Mouse (Mus musculus) testis, postnatal 10 days (tissue): ENCODE results near the gene Cacna2d3.

ENCODE experiments used
- DNase-seq: peaks from one replicate; pipeline ENCODE4 v3.0.0; 2021; ENCODE audit warnings: low spot score

The Cacna2d3 gene

GRCm38 (mm10) chr14:29005228-29005840 lies 716.3 kb downstream of the Cacna2d3 start:
- no peak for DNase-seq

GRCm38 (mm10) chr14:28996569-28996968 lies 725.1 kb downstream of the Cacna2d3 start:
- no peak for DNase-seq

- no peak for DNase-seq
Measured at GRCm38 (mm10) chr14:28988211-28988900, 733.3 kb downstream of the Cacna2d3 start.

GRCm38 (mm10) chr14:28984276-28984675 lies 737.4 kb downstream of the Cacna2d3 start:
- DNase-seq = no peak

- DNase-seq = no peak
Measured at GRCm38 (mm10) chr14:28980482-28980881, 741.2 kb downstream of the Cacna2d3 start.

- no peak for DNase-seq
Measured at GRCm38 (mm10) chr14:28979230-28979629, 742.4 kb downstream of the Cacna2d3 start.

DNA sequence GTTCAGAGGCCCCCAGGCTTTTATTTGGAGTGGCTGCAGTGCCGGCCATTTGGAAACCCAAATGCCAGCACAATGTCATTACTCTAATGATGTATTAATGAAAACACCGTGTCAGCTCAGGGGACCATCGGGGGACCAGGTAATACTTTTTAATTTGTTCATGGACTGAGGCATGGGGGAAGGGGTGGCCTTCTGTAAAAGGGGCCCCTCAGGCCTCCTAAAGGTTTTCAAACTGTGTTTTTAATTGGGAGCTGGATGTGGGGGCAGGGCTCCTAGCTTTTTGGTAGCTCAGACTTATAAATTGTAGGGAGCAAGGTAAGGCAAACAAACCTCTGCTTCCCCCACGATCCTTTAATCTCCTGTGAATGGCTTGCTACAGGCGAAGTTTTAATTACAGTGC lies 749.0 kb downstream of the Cacna2d3 start:
- DNase-seq = no peak

DNA sequence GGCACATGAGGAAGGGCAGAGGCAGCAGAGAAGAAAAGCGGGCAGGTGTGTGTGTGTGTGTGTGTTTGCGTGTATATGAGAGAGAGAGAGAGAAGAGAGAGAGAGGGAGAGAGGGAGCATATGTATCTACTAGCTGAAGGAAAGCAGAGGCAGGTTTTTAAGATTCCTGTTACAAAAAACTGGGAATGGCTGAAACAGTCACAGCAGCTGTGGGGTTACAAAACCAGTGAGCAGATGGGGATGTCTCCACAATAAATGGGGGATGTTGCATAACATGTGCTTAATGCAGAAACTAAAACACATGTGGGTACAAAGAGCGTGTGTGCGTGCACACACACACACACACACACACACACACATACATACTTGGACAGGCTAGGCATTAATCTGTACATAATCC lies 752.4 kb downstream of the Cacna2d3 start:
- no peak for DNase-seq

DNA sequence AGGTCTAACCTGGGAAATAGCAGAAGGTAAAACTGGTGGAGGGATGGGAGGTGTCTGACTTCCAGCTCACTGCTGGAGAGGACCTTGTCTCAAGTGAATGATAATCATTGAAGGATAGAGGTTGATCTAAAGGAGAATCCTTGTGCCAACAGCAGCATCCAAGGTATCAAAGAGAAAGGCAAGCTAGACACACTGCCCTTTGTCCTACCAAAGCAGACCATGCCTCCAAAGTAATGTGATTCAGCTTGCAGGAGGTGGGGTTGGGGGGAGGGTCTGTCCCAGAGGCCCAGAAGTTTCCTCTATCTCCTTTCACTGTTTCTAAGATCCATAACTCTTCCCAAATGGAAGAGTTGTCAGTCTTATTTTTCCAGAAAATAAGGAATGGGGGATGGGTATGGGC lies 754.8 kb downstream of the Cacna2d3 start:
- no peak for DNase-seq

DNA sequence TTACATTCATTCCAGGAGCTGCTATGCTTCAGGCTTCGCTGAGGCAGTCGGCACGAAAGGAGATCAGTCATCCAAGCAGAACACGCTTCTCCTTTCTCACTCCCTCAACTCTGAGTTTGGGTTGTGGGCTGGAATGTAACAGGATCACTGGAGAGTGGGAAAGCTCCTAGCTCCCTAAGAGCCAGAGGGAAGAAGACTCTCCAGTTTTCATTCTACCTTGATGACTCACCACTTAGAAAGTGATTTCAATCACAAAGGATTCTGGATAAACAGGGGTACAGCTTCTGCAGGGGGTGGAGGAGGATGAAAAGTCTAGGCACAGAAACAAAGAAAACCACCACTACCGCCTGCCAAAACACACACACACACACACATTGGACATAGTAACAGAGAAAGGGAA lies 760.3 kb downstream of the Cacna2d3 start:
- no peak for DNase-seq

- no peak for DNase-seq
Measured at GRCm38 (mm10) chr14:28959042-28959441, 762.6 kb downstream of the Cacna2d3 start.

DNA sequence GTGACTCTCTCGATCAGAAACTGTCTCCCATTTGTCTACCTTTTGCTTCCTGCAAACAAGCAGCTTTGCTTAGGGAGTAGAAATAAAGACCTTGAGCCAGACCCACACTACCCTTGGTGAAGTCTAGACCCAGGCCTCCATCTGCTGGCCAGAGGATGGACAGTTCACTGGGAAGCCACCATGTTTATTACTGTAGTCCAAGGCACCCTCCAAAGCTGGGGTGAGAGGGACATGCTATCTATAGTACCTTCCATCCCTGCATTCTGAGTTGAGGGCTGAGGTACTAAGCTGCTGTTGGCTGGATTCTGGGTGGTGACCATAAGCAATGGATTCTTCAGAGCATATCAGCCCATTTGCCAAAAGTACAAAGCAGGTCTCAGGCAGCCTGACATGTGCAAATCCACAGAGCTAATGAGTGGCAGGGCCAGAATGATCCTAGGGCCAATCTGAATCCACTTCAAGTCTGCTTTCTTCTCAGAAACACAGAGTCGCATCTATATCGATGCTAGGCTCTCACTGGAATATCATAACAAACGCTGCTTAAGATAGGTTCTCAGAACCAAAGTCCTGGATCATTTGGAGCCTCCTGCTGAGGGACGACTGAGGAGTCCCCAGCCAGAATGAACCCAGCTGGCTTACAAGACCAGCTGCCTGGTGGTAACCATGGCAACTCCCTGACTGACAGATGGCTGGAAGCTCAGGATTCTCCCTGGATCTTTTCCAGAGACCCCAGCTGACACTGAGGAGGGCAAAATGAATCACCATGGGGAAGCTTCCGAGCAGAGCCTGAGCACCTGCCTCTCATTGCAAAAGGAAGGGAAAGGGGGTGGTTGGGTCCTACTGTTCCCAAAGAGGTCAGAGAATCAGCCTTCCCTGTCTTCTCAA lies 763.3 kb downstream of the Cacna2d3 start:
- no peak for DNase-seq

DNA sequence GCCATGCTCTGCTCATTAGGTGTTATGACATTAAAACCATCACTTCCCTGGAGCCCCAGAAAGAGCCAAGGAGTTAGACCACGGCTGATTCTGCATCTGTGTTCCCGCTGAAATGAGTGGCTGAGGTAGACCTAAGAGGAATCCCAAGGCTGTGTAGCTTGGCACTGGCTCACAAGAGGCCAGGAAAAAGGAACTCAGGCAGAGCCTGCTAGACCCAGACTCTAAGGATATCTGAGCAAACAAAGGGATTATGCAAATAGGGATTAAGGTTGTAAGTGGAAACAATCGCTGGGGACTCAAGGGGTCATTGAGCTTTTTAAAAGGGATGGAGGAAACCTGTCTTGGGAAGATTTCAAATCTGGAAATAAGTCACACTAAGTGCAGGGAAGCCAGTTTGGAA lies 766.5 kb downstream of the Cacna2d3 start:
- no peak for DNase-seq

GRCm38 (mm10) chr14:28954588-28954987 lies 767.1 kb downstream of the Cacna2d3 start:
- DNase-seq = no peak

DNA sequence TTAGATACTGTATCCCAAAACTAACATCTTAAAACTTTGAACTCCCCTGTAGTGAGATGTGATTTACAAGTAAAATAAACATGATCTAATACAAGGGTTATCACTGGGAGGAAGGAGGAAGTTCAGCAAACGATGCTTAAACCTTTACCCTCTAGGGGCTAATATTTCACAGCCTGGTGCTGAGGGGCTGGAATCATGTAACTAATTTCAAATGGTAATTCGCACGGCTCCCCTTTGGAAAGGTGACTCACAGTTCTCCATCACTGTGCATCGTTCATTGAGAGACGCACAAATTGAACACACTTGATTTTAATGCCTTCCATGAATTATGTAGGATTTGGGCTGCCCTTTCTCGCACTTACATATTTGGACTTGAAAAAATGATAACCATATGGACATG lies 767.6 kb downstream of the Cacna2d3 start:
- DNase-seq = no peak

DNA sequence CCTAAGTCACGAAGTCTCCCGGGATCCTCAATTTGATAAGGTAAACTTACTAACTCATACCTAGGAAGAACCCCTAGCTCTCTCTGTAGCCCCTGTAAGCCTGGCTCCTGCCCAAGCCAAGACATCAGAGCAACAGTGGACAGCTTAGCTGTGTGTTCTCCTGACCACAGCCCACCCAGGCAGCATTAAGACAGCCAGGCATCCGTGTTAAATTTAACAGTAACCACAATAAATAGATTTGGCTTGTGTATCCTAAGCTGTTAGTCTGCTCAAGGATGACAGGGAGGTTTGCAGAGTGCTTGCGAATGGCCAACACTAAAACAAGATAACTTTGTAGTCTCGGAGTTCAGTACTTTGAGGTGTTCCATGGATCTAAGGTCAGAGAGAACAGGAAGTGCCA lies 768.3 kb downstream of the Cacna2d3 start:
- no peak for DNase-seq

DNA sequence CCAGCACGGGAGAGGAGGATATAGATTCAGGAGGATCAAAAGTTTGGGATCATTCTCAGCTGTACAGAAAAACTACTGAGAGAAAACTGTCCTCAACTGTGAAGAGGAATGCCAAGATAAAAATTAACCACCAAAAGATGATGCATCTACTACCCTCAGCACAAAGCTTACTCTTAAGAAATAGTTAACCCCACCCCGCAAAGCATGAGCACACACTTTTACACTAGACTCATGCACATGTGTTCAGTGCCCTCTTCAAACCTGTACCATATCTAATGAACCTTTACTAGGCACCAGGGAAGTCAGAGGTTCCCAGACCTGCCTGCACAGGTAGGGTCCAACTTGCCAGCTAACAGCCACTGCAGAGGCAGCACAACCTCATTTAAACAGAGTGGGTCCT lies 771.2 kb downstream of the Cacna2d3 start:
- DNase-seq = no peak

DNA sequence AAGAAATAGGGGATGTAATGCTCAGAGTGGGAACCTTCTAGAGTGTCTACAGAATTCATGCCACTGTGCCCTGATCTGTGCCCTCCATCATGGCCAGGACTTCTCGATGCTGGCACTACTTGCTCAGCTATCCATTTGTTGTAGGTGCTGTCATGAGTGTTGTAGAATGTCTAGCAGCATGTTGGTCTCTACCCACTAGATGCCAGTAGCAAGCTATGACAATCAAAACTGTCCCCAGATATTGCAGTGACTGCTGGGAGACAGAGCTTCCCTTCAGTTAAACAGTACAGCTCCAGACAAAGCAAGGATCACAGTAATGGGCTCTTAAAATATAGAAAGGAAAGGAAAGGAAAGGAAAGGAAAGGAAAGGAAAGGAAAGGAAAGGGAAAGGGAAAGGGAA lies 771.9 kb downstream of the Cacna2d3 start:
- DNase-seq = no peak

DNA sequence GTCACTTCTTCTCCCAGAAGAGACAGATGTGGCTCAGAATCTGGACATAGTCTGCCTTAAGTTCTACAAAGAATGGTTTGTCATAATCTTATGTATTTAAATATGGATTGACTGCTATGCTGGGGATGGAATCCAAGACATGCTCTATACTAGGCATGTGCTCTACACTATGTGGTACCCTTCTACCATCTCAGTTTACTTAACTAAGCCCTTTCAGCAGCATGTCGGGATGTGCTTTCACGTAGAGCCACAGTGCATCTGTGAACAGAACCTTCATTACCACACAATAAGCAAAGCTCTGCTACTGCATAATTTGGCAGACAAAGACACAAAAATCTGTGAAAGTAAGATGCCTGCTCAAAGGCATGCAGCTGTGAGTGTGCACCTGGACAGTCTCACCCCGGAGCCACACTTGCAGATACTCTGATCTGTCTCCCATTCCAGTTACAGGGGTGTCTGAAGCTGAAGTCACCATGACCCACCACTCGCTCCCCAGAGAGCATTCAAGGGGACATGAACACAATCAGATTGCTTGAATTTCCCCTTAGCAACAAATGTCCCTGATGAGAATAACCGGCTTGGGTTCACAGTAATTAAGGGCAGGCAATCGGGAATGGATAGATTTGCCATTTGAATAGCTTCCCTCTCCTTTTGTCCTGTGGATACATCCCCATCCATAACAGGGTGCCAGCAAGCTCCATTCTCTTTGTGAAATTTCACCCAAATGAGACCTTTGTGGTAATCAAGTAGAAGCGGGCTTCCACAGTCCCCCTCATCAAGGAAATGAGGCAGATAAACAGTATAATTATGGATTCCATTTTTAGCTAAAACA lies 773.4 kb downstream of the Cacna2d3 start:
- no peak for DNase-seq

DNA sequence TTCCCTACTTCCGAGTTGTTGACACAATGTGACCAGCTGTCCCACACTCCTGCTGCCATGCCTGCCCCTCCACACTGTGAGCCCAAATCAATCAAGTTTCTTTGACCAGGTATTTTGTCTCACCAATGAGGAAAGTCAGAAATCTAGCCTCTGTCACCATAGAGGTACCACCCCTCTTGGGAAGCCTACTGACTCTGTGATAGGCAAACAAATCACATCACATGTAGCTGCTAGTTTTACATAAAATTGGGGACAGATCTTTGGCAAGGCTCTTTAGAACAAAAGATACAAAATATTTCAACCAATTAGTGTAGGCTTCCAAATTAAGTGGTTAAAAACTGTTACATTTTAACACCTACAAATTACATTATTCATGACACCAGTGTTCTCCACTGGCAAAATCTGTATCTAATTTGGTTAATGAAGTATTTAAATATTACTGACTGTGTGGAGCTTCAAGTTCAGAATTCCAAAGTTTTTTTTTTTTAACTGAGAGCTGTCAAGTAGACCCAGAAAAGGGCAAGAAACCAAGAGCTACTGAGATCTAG lies 788.8 kb downstream of the Cacna2d3 start:
- no peak for DNase-seq

GRCm38 (mm10) chr14:28923180-28923961 lies 798.3 kb downstream of the Cacna2d3 start:
- no peak for DNase-seq
